Mouse (Mus musculus) cerebellum, postnatal 25 days (tissue): ENCODE results near the gene Rapgef5.

Experiments
- DNase-seq, 2 experiments: peaks; one replicate each; pipeline ENCODE4 v3.0.0; 2021; ENCODE audit warnings: mixed read lengths in 2 of 2

Gene Rapgef5

DNA sequence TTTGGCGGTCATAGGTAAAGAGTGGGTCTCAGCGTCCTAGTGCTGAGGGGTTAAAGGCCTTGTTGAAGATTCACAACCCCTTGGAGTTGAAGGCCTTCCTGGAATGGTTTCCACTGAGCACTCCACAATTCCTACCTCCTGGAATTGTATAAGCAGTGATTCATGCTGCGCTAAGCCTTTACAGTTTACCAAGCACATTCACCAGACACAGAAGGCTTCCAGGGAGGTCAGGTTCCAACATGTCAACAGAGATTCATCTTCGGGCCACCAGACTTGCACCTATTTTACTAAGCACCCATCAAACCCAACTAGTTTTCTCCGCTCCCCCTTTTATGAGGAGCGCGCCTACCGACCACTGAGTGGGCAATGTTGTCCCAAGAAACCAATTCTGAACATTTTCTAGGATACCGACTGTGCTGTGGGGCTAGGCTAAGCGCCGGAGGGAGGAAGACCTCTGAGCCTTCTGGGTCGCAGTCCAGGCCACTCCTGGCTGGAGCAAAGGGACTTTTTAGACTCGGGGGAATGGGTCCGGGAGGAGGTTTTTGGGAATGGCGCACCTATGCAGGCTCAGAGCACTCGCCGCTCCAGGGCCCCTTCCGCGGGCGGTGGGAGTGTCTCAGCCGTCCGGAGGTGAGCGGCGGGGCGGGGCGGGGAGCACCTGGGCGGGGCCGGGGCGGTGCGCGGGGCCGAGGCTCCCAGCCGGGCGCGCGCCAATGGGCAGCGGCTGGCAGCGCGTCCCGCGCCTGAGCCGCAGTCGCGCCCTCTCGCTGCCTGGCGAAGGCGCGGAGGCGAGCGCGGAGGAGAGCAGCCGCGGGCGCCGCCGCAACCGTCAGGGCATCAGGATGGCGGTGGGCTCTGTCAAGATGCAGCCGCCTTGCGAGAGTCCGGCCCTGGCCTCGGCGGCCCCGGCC lies 17.2 kb downstream of the Rapgef5 start:
- peak; percentile 48 to 73 for DNase-seq

- peak in 1 of 2 experiments; percentile 32 for DNase-seq
Measured at GRCm38 (mm10) chr12:117534087-117534751, 17.9 kb downstream of the Rapgef5 start.

DNA sequence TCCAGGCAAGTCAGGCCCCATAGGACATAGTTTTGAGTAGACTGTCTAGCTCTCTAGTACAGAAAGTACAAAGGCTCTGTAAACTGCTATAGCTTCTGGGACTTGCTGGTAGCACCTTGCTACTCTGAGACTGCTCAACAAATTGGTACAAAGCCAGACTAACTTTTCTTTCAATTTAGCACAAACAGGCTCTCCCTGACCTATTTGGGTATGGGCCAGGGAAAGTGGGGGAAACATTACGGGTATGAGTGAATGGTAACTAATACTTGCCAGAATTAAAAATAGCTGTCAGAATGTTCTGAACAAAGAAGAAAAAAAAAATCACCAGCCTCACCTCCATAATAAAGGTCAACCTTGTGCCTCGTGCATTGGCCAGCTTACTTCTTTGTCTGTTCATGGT lies 24.1 kb downstream of the Rapgef5 start:
- DNase-seq: no peak

GRCm38 (mm10) chr12:117545277-117545676 lies 29.0 kb downstream of the Rapgef5 start:
- no peak for DNase-seq

GRCm38 (mm10) chr12:117553353-117553752 lies 37.1 kb downstream of the Rapgef5 start:
- no peak for DNase-seq

- no peak for DNase-seq
Measured at GRCm38 (mm10) chr12:117554612-117555063, 38.4 kb downstream of the Rapgef5 start.

DNA sequence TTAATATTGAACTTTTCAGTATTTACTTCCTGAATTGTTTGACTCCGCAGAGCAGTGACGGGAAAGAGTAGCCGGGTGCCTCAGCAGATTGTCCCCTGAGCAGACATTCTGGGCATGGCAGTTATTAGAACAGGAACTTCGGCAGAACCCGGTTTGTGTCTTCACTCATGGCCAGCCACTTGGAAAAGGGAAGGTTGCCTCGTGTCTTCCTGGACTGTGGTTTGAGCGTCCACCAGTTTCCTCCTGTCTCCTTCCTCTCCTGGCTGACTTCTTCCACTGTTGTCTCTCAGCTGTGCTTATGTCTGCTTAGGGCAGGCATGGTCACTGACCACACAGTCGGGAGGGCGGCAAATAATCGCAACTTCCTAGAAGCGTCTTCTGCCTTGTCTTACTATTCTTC lies 44.2 kb downstream of the Rapgef5 start:
- DNase-seq: no peak

DNA sequence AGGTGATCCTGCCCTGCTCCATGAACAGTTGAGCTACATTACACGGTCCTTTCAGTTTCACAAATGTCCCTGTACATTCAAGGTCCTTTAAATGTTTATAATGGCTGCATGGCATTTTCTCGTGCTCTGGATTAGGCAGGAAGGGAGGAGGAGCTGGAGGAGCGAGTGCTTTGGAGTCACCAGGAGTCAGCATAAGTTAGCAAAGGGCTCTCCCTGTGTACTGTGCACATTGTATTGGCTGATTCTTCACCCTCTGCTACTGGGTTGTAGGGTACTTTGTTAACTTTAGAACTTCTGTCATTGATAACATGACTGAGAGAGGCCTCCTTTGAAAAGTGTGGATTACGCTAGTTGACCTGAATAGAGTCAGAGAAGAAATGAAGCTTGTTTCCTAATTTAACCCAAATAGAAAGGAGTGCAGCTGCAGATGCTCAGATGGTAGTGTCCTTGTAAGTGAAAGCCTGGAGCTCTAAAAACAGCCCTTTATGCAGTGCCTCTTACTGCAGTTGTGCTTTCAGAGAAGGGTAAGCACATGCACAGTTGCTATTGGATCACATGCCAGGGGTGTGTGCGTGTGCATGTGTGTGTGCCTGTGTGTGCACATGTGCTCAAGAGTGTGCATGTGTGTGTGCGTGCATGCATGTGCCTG lies 45.3 kb downstream of the Rapgef5 start:
- no peak for DNase-seq

DNA sequence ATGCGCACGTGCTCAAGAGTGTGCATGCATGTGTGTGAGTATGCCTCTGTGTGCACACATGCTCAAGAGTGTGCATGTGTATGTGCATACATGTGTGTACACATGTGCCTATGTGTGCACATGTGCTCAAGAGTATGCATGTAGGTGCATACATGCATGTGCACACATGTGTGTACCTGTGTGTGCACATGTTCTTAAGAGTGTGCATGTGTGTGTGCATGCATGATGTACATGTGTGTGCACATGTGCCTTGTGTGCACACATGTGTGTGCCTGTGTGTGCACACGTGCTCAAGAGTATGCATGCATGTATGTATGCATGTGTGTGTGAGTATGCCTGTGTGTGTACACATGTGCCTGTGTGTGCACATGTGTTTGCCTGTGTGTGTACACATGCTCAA lies 45.8 kb downstream of the Rapgef5 start:
- DNase-seq: no peak

- no peak for DNase-seq
Measured at GRCm38 (mm10) chr12:117563859-117564258, 47.6 kb downstream of the Rapgef5 start.

- DNase-seq: no peak
Measured at GRCm38 (mm10) chr12:117566298-117566697, 50.0 kb downstream of the Rapgef5 start.

GRCm38 (mm10) chr12:117569671-117570070 lies 53.4 kb downstream of the Rapgef5 start:
- DNase-seq: no peak

- no peak for DNase-seq
Measured at GRCm38 (mm10) chr12:117584256-117584655, 68.0 kb downstream of the Rapgef5 start.

GRCm38 (mm10) chr12:117585390-117585789 lies 69.1 kb downstream of the Rapgef5 start:
- no peak for DNase-seq

- peak; percentile 8 to 34 for DNase-seq
Measured at GRCm38 (mm10) chr12:117586124-117586523, 69.8 kb downstream of the Rapgef5 start.

DNA sequence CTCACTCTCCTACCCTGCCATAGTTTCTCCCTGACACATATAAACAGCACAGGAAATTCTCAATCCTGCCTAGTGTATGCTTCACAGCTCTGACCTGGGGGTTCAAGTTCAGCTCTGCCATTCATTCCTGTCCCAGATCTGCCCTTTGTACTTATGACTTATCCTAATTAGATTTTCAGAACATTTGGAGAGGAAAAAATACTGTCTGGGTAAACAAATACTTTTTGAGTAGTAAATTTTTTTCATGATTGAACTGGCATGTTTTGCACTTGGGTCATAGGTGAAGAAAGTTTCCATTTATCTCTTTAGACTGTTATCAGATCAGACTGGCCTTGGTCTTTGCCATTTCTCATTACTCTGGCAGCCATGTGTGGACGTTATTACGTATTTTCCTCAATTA lies 72.9 kb downstream of the Rapgef5 start:
- DNase-seq: no peak

DNA sequence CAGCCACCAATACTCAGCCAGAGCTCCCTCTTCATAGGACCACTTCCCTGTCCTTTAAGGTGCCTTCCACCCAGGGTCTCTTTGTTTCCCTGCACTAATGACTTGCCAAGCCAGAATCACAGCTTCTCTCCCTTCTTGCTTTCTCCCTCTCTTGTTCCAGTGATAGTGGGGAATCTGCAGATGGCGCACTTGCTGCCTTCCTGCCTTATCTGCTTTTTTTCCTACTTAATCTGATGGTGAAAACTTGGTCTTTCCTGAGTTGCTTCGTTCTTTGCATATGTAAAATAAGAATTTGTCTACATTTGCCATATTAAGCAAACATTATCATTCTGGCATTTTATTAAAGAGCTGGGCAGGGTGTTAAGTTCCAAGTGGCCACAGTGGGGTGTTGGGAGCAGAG lies 75.7 kb downstream of the Rapgef5 start:
- no peak for DNase-seq

- no peak for DNase-seq
Measured at GRCm38 (mm10) chr12:117592583-117592982, 76.3 kb downstream of the Rapgef5 start.

DNA sequence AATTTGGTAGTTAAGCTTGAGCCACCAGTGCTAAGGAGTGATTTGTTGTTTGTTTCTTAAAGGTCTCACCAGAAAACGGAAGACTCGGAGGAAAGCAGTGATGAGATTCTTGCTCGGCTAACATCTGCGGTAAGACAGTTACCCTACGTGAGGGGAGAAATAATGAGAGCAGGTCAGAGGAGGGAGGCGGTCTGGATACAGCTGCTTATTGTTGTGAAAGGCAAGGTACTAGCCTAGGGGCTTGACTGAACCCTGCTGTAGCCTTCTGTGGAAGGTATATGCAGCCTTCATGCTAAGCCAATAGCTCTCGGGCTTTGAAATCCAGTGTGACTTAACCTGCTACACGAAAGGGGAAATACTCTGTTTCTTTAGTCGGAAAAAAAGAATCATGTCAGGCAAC lies 78.9 kb downstream of the Rapgef5 start:
- no peak for DNase-seq

DNA sequence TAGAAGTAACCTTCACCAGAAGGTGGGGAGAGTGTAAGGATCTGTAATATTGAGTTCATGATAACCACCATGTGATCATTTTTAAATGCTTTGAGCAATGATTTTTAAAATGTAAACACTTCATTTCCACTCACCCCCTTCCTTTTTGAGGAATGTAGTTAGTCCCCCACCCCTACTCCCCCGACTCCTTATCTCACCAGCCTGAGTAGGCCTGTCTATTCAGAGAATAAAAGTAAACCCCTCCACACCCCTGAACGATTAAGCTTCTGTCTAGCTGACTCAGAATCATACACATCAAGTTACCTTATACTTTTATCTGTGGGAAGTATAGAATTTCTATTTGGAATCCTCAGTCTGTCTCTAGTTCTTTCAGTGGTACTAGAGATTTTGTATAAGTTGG lies 81.9 kb downstream of the Rapgef5 start:
- no peak for DNase-seq

DNA sequence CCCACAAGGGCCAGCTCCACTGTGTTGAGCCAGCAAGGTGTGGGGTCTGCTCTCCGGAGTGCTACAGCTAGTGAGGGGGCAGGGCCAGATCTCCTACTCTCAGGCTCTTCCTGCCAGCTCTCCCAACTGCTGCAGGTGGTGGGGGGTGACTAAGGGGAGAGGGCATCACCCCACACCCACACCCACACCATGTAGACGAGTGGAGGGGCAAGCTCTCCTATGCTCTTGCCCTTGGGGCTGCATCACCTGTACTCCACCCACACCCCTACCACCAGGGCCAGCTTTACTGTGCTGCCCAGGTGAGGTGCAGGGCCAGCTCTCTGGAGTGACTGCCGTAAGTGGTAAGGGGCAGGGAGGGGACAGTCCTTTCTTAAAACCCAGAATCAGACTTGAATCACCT lies 89.7 kb downstream of the Rapgef5 start:
- no peak for DNase-seq

DNA sequence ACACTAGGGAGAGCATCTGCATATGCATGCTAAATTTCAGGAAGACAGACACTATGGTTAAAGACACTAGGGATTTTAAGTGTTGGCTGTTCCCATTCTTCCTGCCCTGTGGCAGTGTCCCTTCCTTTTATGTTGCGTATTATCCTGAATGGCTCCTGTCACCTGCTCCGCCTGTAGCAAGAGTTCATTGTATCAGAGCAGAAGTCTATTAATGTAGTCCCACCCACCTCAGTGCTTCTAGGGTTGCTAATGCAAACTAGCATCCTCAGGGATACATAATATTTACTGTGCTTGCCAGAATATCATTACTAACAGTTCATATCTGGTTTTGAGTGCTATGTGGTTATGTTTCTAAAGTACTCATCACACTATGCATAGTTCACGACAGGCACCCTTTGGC lies 96.4 kb downstream of the Rapgef5 start:
- no peak for DNase-seq

- DNase-seq: no peak
Measured at GRCm38 (mm10) chr12:117619523-117620023, 103.3 kb downstream of the Rapgef5 start.
